Mouse (Mus musculus) CD4-positive helper T cell, adult 2 months (primary cell): ENCODE data around the gene Dstyk.

Source experiments
- DNase-seq: peaks from one replicate; pipeline ENCODE4 v3.0.0-alpha.2; 2012; ENCODE audit warnings: low read depth, missing footprints, low spot score

Dstyk gene

DNA sequence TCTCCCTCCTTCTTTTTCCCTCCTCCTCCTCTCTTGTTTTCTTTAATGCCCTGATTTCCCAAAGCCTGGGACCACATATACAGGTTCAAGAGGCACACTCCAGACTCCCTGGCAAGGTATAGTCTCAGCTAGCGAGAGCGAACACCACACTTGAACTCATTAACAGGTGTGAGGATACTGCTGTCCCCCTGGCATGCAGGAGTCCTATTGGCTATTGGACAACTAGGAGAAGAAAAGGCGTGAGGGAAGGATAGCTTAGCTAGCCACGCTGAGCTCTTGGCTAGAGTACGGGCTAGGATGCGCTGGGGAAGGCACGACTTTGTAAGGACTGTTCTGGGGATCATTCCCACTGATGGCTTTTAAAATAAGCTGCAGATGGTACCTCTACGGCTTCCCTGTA lies 94.8 kb downstream of the Dstyk start:
- DNase-seq: no peak

DNA sequence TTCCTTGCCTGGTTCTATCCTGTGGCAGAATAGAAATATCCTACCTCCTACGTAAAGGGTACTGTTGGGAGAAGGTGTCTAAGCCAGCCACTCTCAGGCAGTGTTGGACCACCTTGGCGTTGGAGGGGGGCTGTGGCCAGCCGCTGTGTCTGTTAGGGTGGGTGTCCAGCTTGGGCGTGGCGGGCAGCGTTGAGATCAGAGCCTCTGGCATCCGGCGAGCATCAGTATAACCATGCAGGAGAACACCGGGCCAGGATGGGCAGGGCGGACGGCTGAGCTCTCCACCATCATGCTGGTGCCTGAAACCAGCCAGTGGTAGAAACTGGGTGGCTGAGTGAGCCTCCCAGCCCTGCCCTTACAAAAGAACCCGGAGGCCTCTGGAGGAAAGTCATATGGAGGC lies 98.0 kb downstream of the Dstyk start:
- DNase-seq: no peak
